Mouse (Mus musculus) thymus, postnatal 36 days (tissue): ENCODE results near the gene Olfr294.

Experiments used
- DNase-seq, 2 experiments: peaks; one replicate each; pipeline ENCODE4 v3.0.0; 2022; ENCODE audit warnings: mixed read lengths in 2 of 2

Gene Olfr294

DNA sequence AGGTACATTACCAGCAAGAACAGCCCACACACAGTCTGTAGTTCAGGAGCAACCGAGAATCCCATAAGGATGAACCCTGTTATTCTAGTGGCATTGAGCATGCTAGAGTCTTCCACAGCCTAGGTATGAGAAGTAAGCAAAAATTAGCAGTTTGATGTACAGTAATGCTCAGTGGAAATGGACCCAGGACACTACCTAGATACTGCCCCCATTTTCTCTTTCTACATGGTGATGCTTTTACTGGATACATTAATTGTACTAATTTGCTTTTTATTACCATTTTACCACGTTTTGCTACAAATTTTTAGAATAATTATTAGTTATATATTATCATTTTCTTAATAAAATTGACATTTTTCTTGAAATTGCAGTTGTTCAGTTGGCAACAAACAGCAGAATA, at the start of gene Olfr294:
Gene Olfr294 (minus strand): TSS at position 101 of the 400 bp plus-strand sequence.
- DNase-seq, result no peak

DNA sequence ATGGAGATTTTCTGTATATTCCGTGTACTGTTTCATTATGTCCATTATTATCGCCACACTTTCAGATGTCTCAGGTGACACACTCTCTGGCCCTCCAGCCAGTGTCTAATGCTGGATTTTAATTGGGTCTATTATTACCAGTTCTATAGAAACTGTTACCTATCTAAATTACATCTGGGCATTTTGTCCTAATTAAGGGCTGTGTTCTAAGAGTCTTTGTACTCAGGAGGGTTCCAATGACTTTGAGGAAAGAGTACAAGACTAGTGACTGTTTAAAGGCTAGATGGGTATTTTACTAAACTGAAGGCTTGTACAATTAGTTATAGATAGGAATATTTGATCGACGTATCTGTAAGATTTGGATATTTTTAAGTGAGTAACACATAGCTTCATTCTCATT, 32.3 kb upstream of the Olfr294 start, which contains the start of gene Olfr293:
Gene Olfr293 (plus strand): TSS at position 301 of the 400 bp plus-strand sequence.
- no peak for DNase-seq

DNA sequence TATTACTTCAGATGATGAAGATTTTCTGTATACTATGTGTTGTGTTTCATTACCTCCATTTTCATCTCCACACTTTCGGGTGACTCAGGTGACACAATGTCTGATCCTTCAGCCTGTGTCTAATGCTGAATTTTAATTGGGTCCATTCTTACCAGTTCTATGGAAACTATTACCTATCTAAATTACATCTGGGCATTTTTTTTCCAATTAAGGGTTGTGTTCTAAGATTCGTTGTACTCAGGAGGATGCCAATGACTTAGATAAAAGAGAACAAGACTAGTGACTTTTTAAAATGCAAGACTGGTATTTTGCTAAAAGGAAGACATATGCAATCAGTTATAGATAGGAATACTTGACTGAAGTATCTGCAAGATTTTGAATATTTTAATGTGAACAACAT, 32.9 kb downstream of the Olfr294 start, which contains the start of gene Olfr295:
Gene Olfr295 (plus strand): TSS at position 301 of the 400 bp plus-strand sequence.
- DNase-seq, result no peak
